ENCODE assay signal across 8 mouse cellular contexts in genomic region chr15:89177576-89178259, GRCm38 (mm10). TPM values are rescaled to one million over a fixed set of nuclear protein-coding genes. Genes with fewer than 3 reads are reported as not detected.
DNase-seq lines count a peak whose midpoint lies in the region; ATAC-seq and TF ChIP-seq lines count a peak whose summit lies in the region.

No protein-coding gene starts in this region.

- TF ChIP-seq CTCF in heart, adult 2 months (IDR thresholded peaks at IDR 0.05), result no peak
- no peak for TF ChIP-seq CTCF in cortical plate, adult 2 months (IDR thresholded peaks at IDR 0.05; ENCODE audit: extremely low read depth, insufficient read depth, low read length)

- no peak for TF ChIP-seq EP300 in heart, adult 2 months (IDR thresholded peaks at IDR 0.05; ENCODE audit: insufficient read depth, low read depth, low read length)

- H3K4me2 ChIP-seq in hindbrain, embryonic 13.5 days, result peak overlapping the region; percentile 97

- peak overlapping the region; percentile 85 for H3K27ac ChIP-seq in heart, adult 2 months
- 0 out of 2 replicates have a peak overlapping the region, but pooled peaks have one; percentile 26 for H3K27ac ChIP-seq in cortical plate, adult 2 months (ENCODE audit: insufficient read depth, low read length)
- H3K27ac ChIP-seq in hindbrain, embryonic 13.5 days, result peak overlapping the region; percentile 66
- peak overlapping the region; percentile 100 for H3K27ac ChIP-seq in macrophage

- DNase-seq in heart, adult 2 months, result peak in 1 of 2 experiments; percentile 54
- no peak for DNase-seq in heart, postnatal 25 days (ENCODE audit: low spot score)
- no peak for DNase-seq in adrenal gland, postnatal 4 days (ENCODE audit: low spot score in 2 of 2)
- no peak for DNase-seq in thymus, postnatal 4 days

- H3K79me2 ChIP-seq in heart, adult 2 months (replicated peaks; ENCODE audit: control insufficient read depth, insufficient read depth, low read length), result no peaks in the 10 kb centered on the region
- peaks cover 72% of the 10 kb centered on the region for H3K79me2 ChIP-seq in macrophage (ENCODE audit: inconsistent target)

- WGBS in heart, adult 2 months, result 20% methylated on average over 4 of the region's 4 CpGs
- WGBS in hindbrain, embryonic 13.5 days, result 78% methylated on average over 4 of the region's 4 CpGs
- WGBS in macrophage (ENCODE audit: missing documents), result 15% methylated on average over 2 of the region's 4 CpGs

- H3K9me3 ChIP-seq in hindbrain, embryonic 13.5 days, result no peaks in the 10 kb centered on the region

- no peaks in the 10 kb centered on the region for H3K36me3 ChIP-seq in heart, adult 2 months (ENCODE audit: control insufficient read depth, insufficient read depth, low read length)
- no peaks in the 10 kb centered on the region for H3K36me3 ChIP-seq in hindbrain, embryonic 13.5 days
- H3K36me3 ChIP-seq in macrophage (ENCODE audit: inconsistent target), result no peaks in the 10 kb centered on the region

- ATAC-seq in hindbrain, embryonic 13.5 days (ENCODE audit: low FRiP score), result no peak
- ATAC-seq in megakaryocyte-erythroid progenitor cell, adult 5-6 weeks (replicated peaks; ENCODE audit: low FRiP score, low TSS enrichment, poor library complexity, severe bottlenecking), result no peak

- intact Hi-C loops in heart, adult 2 months (cut with DNase I), result no loop called here
- intact Hi-C loops in heart, postnatal 25 days (cut with DNase I), result loop anchor here (2.0 kb wide), 1 partner anchor 33 kb away; the partner anchor contains the start of gene Ppp6r2

- no peaks in the 10 kb centered on the region for H3K27me3 ChIP-seq in heart, adult 2 months (ENCODE audit: control insufficient read depth, insufficient read depth, low read length)
- 0 out of 2 replicates have a peak, but pooled peaks cover 3% of the 10 kb centered on the region for H3K27me3 ChIP-seq in hindbrain, embryonic 13.5 days

- H3K4me1 ChIP-seq in heart, adult 2 months (ENCODE audit: control insufficient read depth, insufficient read depth, low read length), result peaks cover 26% of the 10 kb centered on the region
- peaks cover 4% of the 10 kb centered on the region; the same call in 1 of the 2 replicates for H3K4me1 ChIP-seq in cortical plate, adult 2 months (ENCODE audit: control insufficient read depth, insufficient read depth, low read length)
- H3K4me1 ChIP-seq in hindbrain, embryonic 13.5 days (replicated peaks), result peaks cover 89% of the 10 kb centered on the region

- no peak overlapping the region for H3K4me3 ChIP-seq in heart, adult 2 months
- H3K4me3 ChIP-seq in cortical plate, adult 2 months (ENCODE audit: insufficient read depth, low read length), result no peak overlapping the region
- H3K4me3 ChIP-seq in hindbrain, embryonic 13.5 days, result peak overlapping the region; percentile 86; the same call in 1 of the 2 replicates
- peak overlapping the region; percentile 93; the same call in 1 of the 2 replicates for H3K4me3 ChIP-seq in macrophage (ENCODE audit: inconsistent target)

- no peak for TF ChIP-seq POLR2A in heart, adult 2 months (IDR thresholded peaks at IDR 0.05; ENCODE audit: insufficient read depth, low read depth, low read length)
- no peak for TF ChIP-seq POLR2A in cortical plate, adult 2 months (IDR thresholded peaks at IDR 0.05; ENCODE audit: extremely low read depth, insufficient read depth, low read length)

- H3K9ac ChIP-seq in heart, adult 2 months (ENCODE audit: low read depth, low read length), result peak overlapping the region; percentile 85
- H3K9ac ChIP-seq in hindbrain, embryonic 13.5 days, result peak overlapping the region; percentile 61

RNA-seq across cellular contexts. Expression of gene Plxnb2, which starts 2.9 kb away (rescaled TPM):
- 10 to 100 TPM; 75.7 to 93.5 TPM for total RNA-seq in heart, adult 2 months (2021)
- 92.3 and 121 TPM in 2 replicates for polyA plus RNA-seq in heart, adult 2 months (2012; rRNA removed)
- total RNA-seq in heart, postnatal 25 days (2021), result 10 to 100 TPM; 81.5 to 86.1 TPM
- 51.0 and 52.9 TPM in 2 replicates for polyA plus RNA-seq in cortical plate, adult 2 months (2012; rRNA removed)
- 99.2 and 104 TPM in 2 replicates for polyA plus RNA-seq in hindbrain, embryonic 13.5 days (2015; fragmentation: Nextera tagmentation; extraction: Ambion mirVana)
- 100 to 1,000 TPM in 21 of 26 experiments, 10 to 100 TPM in 5; 56.4 to 466 (median 272) TPM for total RNA-seq in macrophage (2018; cell fraction: chromatin; rRNA removed)
- 100 to 1,000 TPM; 231 to 545 (median 345) TPM for total RNA-seq in macrophage (2018; cell fraction: cytosol; rRNA removed)
- total RNA-seq in macrophage (2018; cell fraction: nucleus; rRNA removed), result 100 to 1,000 TPM; 287 to 804 (median 490) TPM
- polyA plus RNA-seq in macrophage (2018), result 226 to 333 TPM (median 246 TPM) in 3 replicates
- 100 to 1,000 TPM; 167 to 207 TPM for total RNA-seq in adrenal gland, postnatal 4 days (2021)
- total RNA-seq in megakaryocyte-erythroid progenitor cell, adult 5-6 weeks (2014; fragmentation: Nextera tagmentation), result 2.3 and 3.6 TPM in 2 replicates
- total RNA-seq in megakaryocyte-erythroid progenitor cell, adult 5-6 weeks (2017), result 0.34 and 1.7 TPM in 2 replicates

RNA-seq across cellular contexts. Expression of gene Dennd6b, which starts 18.6 kb away (rescaled TPM):
- 1 to 10 TPM; 8.4 to 9.1 TPM for total RNA-seq in heart, adult 2 months (2021)
- 24.0 and 27.7 TPM in 2 replicates for polyA plus RNA-seq in heart, adult 2 months (2012; rRNA removed)
- total RNA-seq in heart, postnatal 25 days (2021), result 1 to 10 TPM; 8.4 to 8.7 TPM
- 137 and 148 TPM in 2 replicates for polyA plus RNA-seq in cortical plate, adult 2 months (2012; rRNA removed)
- 75.1 and 86.5 TPM in 2 replicates for polyA plus RNA-seq in hindbrain, embryonic 13.5 days (2015; fragmentation: Nextera tagmentation; extraction: Ambion mirVana)
- 10 to 100 TPM; 13.0 to 92.2 (median 42.9) TPM for total RNA-seq in macrophage (2018; cell fraction: chromatin; rRNA removed)
- total RNA-seq in macrophage (2018; cell fraction: cytosol; rRNA removed), result 1 to 10 TPM in 15 of 26 experiments, under 1 TPM in 11; 0.47 to 5.8 (median 1.3) TPM
- 10 to 100 TPM in 25 of 26 experiments, 1 to 10 TPM in 1; 7.9 to 62.1 (median 21.2) TPM for total RNA-seq in macrophage (2018; cell fraction: nucleus; rRNA removed)
- 0.80 to 2.0 TPM (median 1.1 TPM) in 3 replicates for polyA plus RNA-seq in macrophage (2018)
- total RNA-seq in adrenal gland, postnatal 4 days (2021), result 10 to 100 TPM; 11.5 to 13.0 TPM
- total RNA-seq in megakaryocyte-erythroid progenitor cell, adult 5-6 weeks (2014; fragmentation: Nextera tagmentation), result 9.8 and 14.1 TPM in 2 replicates
- 1.3 and 4.6 TPM in 2 replicates for total RNA-seq in megakaryocyte-erythroid progenitor cell, adult 5-6 weeks (2017)

RNA-seq across cellular contexts. Expression of gene Mapk11, which starts 28.3 kb away (rescaled TPM):
- 1 to 10 TPM; 1.9 to 2.0 TPM for total RNA-seq in heart, adult 2 months (2021)
- polyA plus RNA-seq in heart, adult 2 months (2012; rRNA removed), result 4.7 and 5.2 TPM in 2 replicates
- total RNA-seq in heart, postnatal 25 days (2021), result 1 to 10 TPM; 1.4 to 2.1 TPM
- 91.5 and 93.7 TPM in 2 replicates for polyA plus RNA-seq in cortical plate, adult 2 months (2012; rRNA removed)
- polyA plus RNA-seq in hindbrain, embryonic 13.5 days (2015; fragmentation: Nextera tagmentation; extraction: Ambion mirVana), result 36.1 and 36.5 TPM in 2 replicates
- total RNA-seq in macrophage (2018; cell fraction: chromatin; rRNA removed), result 10 to 100 TPM in 5 of 26 experiments, 1 to 10 TPM in 21; 2.3 to 40.1 (median 4.9) TPM
- 1 to 10 TPM in 19 of 26 experiments, under 1 TPM in 7; 0.62 to 1.9 (median 1.3) TPM for total RNA-seq in macrophage (2018; cell fraction: cytosol; rRNA removed)
- total RNA-seq in macrophage (2018; cell fraction: nucleus; rRNA removed), result 10 to 100 TPM in 2 of 26 experiments, 1 to 10 TPM in 24; 1.5 to 17.6 (median 2.8) TPM
- polyA plus RNA-seq in macrophage (2018), result 0.79 to 2.1 TPM (median 1.5 TPM) in 3 replicates
- total RNA-seq in adrenal gland, postnatal 4 days (2021), result 1 to 10 TPM; 6.9 to 8.6 TPM
- 0.11 TPM in 1 of 2 replicates, not detected in the other for total RNA-seq in megakaryocyte-erythroid progenitor cell, adult 5-6 weeks (2014; fragmentation: Nextera tagmentation)
- 0.27 and 3.5 TPM in 2 replicates for total RNA-seq in megakaryocyte-erythroid progenitor cell, adult 5-6 weeks (2017)

RNA-seq across cellular contexts. Expression of gene Ppp6r2, which starts 33.6 kb away (rescaled TPM):
- 10 to 100 TPM; 66.7 to 79.0 TPM for total RNA-seq in heart, adult 2 months (2021)
- polyA plus RNA-seq in heart, adult 2 months (2012; rRNA removed), result 73.2 and 107 TPM in 2 replicates
- 10 to 100 TPM; 63.4 to 65.0 TPM for total RNA-seq in heart, postnatal 25 days (2021)
- polyA plus RNA-seq in cortical plate, adult 2 months (2012; rRNA removed), result 119 and 135 TPM in 2 replicates
- polyA plus RNA-seq in hindbrain, embryonic 13.5 days (2015; fragmentation: Nextera tagmentation; extraction: Ambion mirVana), result 82.8 and 87.3 TPM in 2 replicates
- 100 to 1,000 TPM in 9 of 26 experiments, 10 to 100 TPM in 15, 1 to 10 TPM in 2; 8.9 to 124 (median 81.9) TPM for total RNA-seq in macrophage (2018; cell fraction: chromatin; rRNA removed)
- 10 to 100 TPM; 16.3 to 43.0 (median 25.8) TPM for total RNA-seq in macrophage (2018; cell fraction: cytosol; rRNA removed)
- total RNA-seq in macrophage (2018; cell fraction: nucleus; rRNA removed), result 10 to 100 TPM in 24 of 26 experiments, 1 to 10 TPM in 2; 8.8 to 85.5 (median 51.4) TPM
- polyA plus RNA-seq in macrophage (2018), result 15.7 to 23.8 TPM (median 17.1 TPM) in 3 replicates
- 10 to 100 TPM; 53.8 to 57.6 TPM for total RNA-seq in adrenal gland, postnatal 4 days (2021)
- 56.3 and 72.3 TPM in 2 replicates for total RNA-seq in megakaryocyte-erythroid progenitor cell, adult 5-6 weeks (2014; fragmentation: Nextera tagmentation)
- total RNA-seq in megakaryocyte-erythroid progenitor cell, adult 5-6 weeks (2017), result 29.4 and 145 TPM in 2 replicates

RNA-seq across cellular contexts. Expression of gene Mapk12, which starts 37.2 kb away (rescaled TPM):
- total RNA-seq in heart, adult 2 months (2021), result 10 to 100 TPM; 20.7 to 21.1 TPM
- polyA plus RNA-seq in heart, adult 2 months (2012; rRNA removed), result 30.5 and 43.2 TPM in 2 replicates
- 10 to 100 TPM; 20.1 to 22.3 TPM for total RNA-seq in heart, postnatal 25 days (2021)
- polyA plus RNA-seq in cortical plate, adult 2 months (2012; rRNA removed), result 21.0 and 22.3 TPM in 2 replicates
- 5.9 and 7.1 TPM in 2 replicates for polyA plus RNA-seq in hindbrain, embryonic 13.5 days (2015; fragmentation: Nextera tagmentation; extraction: Ambion mirVana)
- total RNA-seq in macrophage (2018; cell fraction: chromatin; rRNA removed), result 1 to 10 TPM in 1 of 26 experiments, under 1 TPM in 9, not detected in 16; 0.42 to 1.8 (median 0.62) TPM
- under 1 TPM in 8 of 26 experiments, not detected in 18; 0.09 to 0.26 (median 0.14) TPM for total RNA-seq in macrophage (2018; cell fraction: cytosol; rRNA removed)
- under 1 TPM in 3 of 26 experiments, not detected in 23; 0.35 to 0.99 (median 0.47) TPM for total RNA-seq in macrophage (2018; cell fraction: nucleus; rRNA removed)
- 0.09 TPM in 1 of 3 replicates, not detected in the others for polyA plus RNA-seq in macrophage (2018)
- 10 to 100 TPM; 13.9 to 16.2 TPM for total RNA-seq in adrenal gland, postnatal 4 days (2021)
- total RNA-seq in megakaryocyte-erythroid progenitor cell, adult 5-6 weeks (2014; fragmentation: Nextera tagmentation), result not detected in 2 replicates
- total RNA-seq in megakaryocyte-erythroid progenitor cell, adult 5-6 weeks (2017), result 2.1 TPM in 1 of 2 replicates, not detected in the other

Comparison
In these comparisons a context has a peak if more than half of its experiments do, and no peak if none do; other contexts are left out.
1. H3K27ac ChIP-seq: peak in every context shown above with its lines; median percentile 100 in macrophage; 85 in heart, adult 2 months; 66 in hindbrain, embryonic 13.5 days; 26 in cortical plate, adult 2 months.
2. H3K4me3 ChIP-seq: peak in hindbrain, embryonic 13.5 days (single experiment) and macrophage (single experiment); none in heart, adult 2 months (single experiment) and cortical plate, adult 2 months (single experiment).
3. RNA of gene Plxnb2, which starts 2.9 kb away (total RNA-seq): 167 to 207 TPM in adrenal gland, postnatal 4 days, 75.7 to 93.5 TPM in heart, adult 2 months and 81.5 to 86.1 TPM in heart, postnatal 25 days; 0.34 to 3.6 TPM in megakaryocyte-erythroid progenitor cell, adult 5-6 weeks; every median in the first group is over 10 times any median in the second.